8 mouse cellular contexts compared by ENCODE assay signal in genomic region chr17:4996814-4997549, GRCm38 (mm10). TPM values are rescaled to one million over a fixed set of nuclear protein-coding genes. Genes with fewer than 3 reads are reported as not detected.
DNase-seq lines count a peak whose midpoint lies in the region; ATAC-seq and TF ChIP-seq lines count a peak whose summit lies in the region.

No protein-coding gene starts in this region.

- peak overlapping the region; percentile 100 for H3K9ac ChIP-seq in ES-Bruce4 (ENCODE audit: low read depth, poor library complexity, severe bottlenecking)
- peak overlapping the region; percentile 98 for H3K9ac ChIP-seq in limb, embryonic 15.5 days

- no peak for TF ChIP-seq EP300 in ES-Bruce4 (IDR thresholded peaks at IDR 0.05; ENCODE audit: insufficient read depth, low read depth, low read length)

- peak overlapping the region; percentile 56 for H3K4me2 ChIP-seq in limb, embryonic 15.5 days
- H3K4me2 ChIP-seq in myocyte (ENCODE audit: low read depth), result peak overlapping the region; percentile 80

- H3ac ChIP-seq in myocyte (ENCODE audit: control insufficient read depth, insufficient read length), result peak overlapping the region; percentile 82

- 0 out of 2 replicates have a peak overlapping the region, but pooled peaks have one; percentile 29 for H3K27ac ChIP-seq in ES-Bruce4 (ENCODE audit: insufficient read depth, low read length)
- peak overlapping the region; percentile 100 for H3K27ac ChIP-seq in hindbrain, embryonic 10.5 days
- peak overlapping the region; percentile 100 for H3K27ac ChIP-seq in limb, embryonic 15.5 days

- ATAC-seq in limb, embryonic 15.5 days (ENCODE audit: insufficient number of reproducible peaks, low FRiP score, low TSS enrichment, low read depth), result no peak

- no peaks in the 10 kb centered on the region for H3K9me3 ChIP-seq in ES-Bruce4 (replicated peaks; ENCODE audit: control insufficient read depth, insufficient read depth, low read length, poor library complexity, severe bottlenecking)
- H3K9me3 ChIP-seq in hindbrain, embryonic 10.5 days, result no peaks in the 10 kb centered on the region
- H3K9me3 ChIP-seq in limb, embryonic 15.5 days, result no peaks in the 10 kb centered on the region

- H3K79me2 ChIP-seq in myocyte (ENCODE audit: control insufficient read depth, insufficient read depth), result peaks cover 54% of the 10 kb centered on the region

- H3K4me1 ChIP-seq in ES-Bruce4 (ENCODE audit: control insufficient read depth, insufficient read depth, low read length), result peaks cover 2% of the 10 kb centered on the region
- peaks cover 60% of the 10 kb centered on the region for H3K4me1 ChIP-seq in hindbrain, embryonic 10.5 days (replicated peaks)
- peaks cover 27% of the 10 kb centered on the region for H3K4me1 ChIP-seq in limb, embryonic 15.5 days

- under 1% methylated on average over 20 of the region's 20 CpGs for WGBS in hindbrain, embryonic 10.5 days
- under 1% methylated on average over 20 of the region's 20 CpGs for WGBS in limb, embryonic 15.5 days

- peak; percentile 48 to 66 for DNase-seq in heart, adult 18-20 months
- no peak for DNase-seq in heart, postnatal 14 days
- peak; percentile 74 for DNase-seq in embryo, embryonic 11 days
- DNase-seq in hindbrain, embryonic 10.5 days (ENCODE audit: low spot score), result peak; percentile 47
- no peak for DNase-seq in frontal cortex, postnatal 25 days (ENCODE audit: low spot score in 2 of 2)

- TF ChIP-seq POLR2A in ES-Bruce4 (IDR thresholded peaks at IDR 0.05; ENCODE audit: insufficient read depth, low read length) (no peak), myocyte (IDR thresholded peaks at IDR 0.05; ENCODE audit: insufficient read length, low read depth) (peak; percentile 56)

- intact Hi-C loops in heart, postnatal 14 days (cut with DNase I), result loop anchor here (1.0 to 10.0 kb wide), 5 partner anchors 60 to 782 kb away; no protein-coding TSS in a partner anchor

- H3K36me3 ChIP-seq in ES-Bruce4 (ENCODE audit: control insufficient read depth, insufficient read depth, low read length, poor library complexity, severe bottlenecking) (no peaks in the 10 kb centered on the region), myocyte (ENCODE audit: control insufficient read depth, insufficient read depth) (no peaks in the 10 kb centered on the region)
- no peaks in the 10 kb centered on the region for H3K36me3 ChIP-seq in hindbrain, embryonic 10.5 days
- no peaks in the 10 kb centered on the region for H3K36me3 ChIP-seq in limb, embryonic 15.5 days

- no peaks in the 10 kb centered on the region for H3K27me3 ChIP-seq in ES-Bruce4 (ENCODE audit: control insufficient read depth, insufficient read depth, low read length, poor library complexity, severe bottlenecking)
- no peaks in the 10 kb centered on the region for H3K27me3 ChIP-seq in hindbrain, embryonic 10.5 days (ENCODE audit: insufficient read depth, poor library complexity, severe bottlenecking)
- H3K27me3 ChIP-seq in limb, embryonic 15.5 days, result no peaks in the 10 kb centered on the region
- H3K27me3 ChIP-seq in myocyte (ENCODE audit: control insufficient read depth, insufficient read depth, insufficient read length), result no peaks in the 10 kb centered on the region

- no peak for TF ChIP-seq CTCF in ES-Bruce4 (IDR thresholded peaks at IDR 0.05; ENCODE audit: low read depth, low read length)

- peak overlapping the region; percentile 75 for H3K4me3 ChIP-seq in ES-Bruce4 (ENCODE audit: low read depth, low read length)
- H3K4me3 ChIP-seq in hindbrain, embryonic 10.5 days, result peak overlapping the region; percentile 99
- H3K4me3 ChIP-seq in limb, embryonic 15.5 days, result peak overlapping the region; percentile 94
- H3K4me3 ChIP-seq in myocyte, result peak overlapping the region; percentile 56

TF ChIP-seq in myocyte, 11 proteins besides CTCF, POLR2A, EP300 and RAD21:
- TF ChIP-seq MYOD1 (IDR thresholded peaks at IDR 0.05; ENCODE audit: control insufficient read depth in 1 of 3, insufficient read length in 2 of 3, low read depth in 2 of 3) (peak in 2 of 3 experiments; percentile 32 to 33), POLR2AphosphoS2 (IDR thresholded peaks at IDR 0.05; ENCODE audit: insufficient read length, low read depth) (peak; percentile 22), SRF (IDR thresholded peaks at IDR 0.05; ENCODE audit: control insufficient read depth, insufficient read length, low read depth) (no peak), E2F4 (IDR thresholded peaks at IDR 0.05; ENCODE audit: insufficient read depth) (peak; percentile 39), TCF3 (IDR thresholded peaks at IDR 0.05; ENCODE audit: insufficient read length, low read depth) (no peak), MYOG (IDR thresholded peaks at IDR 0.05; ENCODE audit: control insufficient read depth in 1 of 3, insufficient read depth in 1 of 3, insufficient read length in 2 of 3, low read depth in 2 of 3) (no peak)
TF ChIP-seq in myocyte: peak in this region for 3.

RNA-seq across cellular contexts. Expression of gene Arid1b, which starts 2.9 kb away (rescaled TPM):
- 10 to 100 TPM; 23.5 to 27.7 TPM for total RNA-seq in heart, adult 18-20 months (2021)
- total RNA-seq in heart, postnatal 14 days (2021), result 10 to 100 TPM; 33.6 to 36.6 TPM
- 20.4 and 22.4 TPM in 2 replicates for polyA plus RNA-seq in ES-Bruce4 (2011; ENCODE audit: insufficient read depth, insufficient read length, low read depth, missing spikeins)
- polyA plus RNA-seq in hindbrain, embryonic 10.5 days (2016; fragmentation: Nextera tagmentation; extraction: Ambion mirVana), result 10.4 and 11.7 TPM in 2 replicates
- polyA plus RNA-seq in limb, embryonic 15.5 days (2015; fragmentation: Nextera tagmentation; extraction: Ambion mirVana), result 11.0 and 11.4 TPM in 2 replicates
- 10.9 TPM for polyA plus RNA-seq in myocyte (2012; fragmentation: generic; extraction: Trizol)

Comparison
In these comparisons a context has a peak if more than half of its experiments do, and no peak if none do; other contexts are left out.
1. DNase-seq: peak in heart, adult 18-20 months (2 of 2), embryo, embryonic 11 days (single experiment) and hindbrain, embryonic 10.5 days (single experiment); none in heart, postnatal 14 days (0 of 2) and frontal cortex, postnatal 25 days (0 of 2).
2. H3K27ac ChIP-seq: peak in every context shown above with its lines; median percentile 100 in hindbrain, embryonic 10.5 days; 100 in limb, embryonic 15.5 days; 29 in ES-Bruce4.
3. Peak in every context shown above with its lines, with median percentiles within 50 percentile points of each other: H3K4me3 ChIP-seq.